ENCODE assay signal across 20 mouse cellular contexts in genomic region chr19:46871096-46871495, GRCm38 (mm10).
DNase-seq lines count a peak whose midpoint lies in the region.
"Had no signal": no experiment of that assay in that cellular context is flagged by ENCODE, and none has a peak within 500 bp of the region (broad histone marks: within the 10 kb centered on the region; RNA-seq: fewer than 3 reads in every experiment).

No protein-coding gene starts in this region.

- intact Hi-C loops in left cerebral cortex, postnatal 14 days (cut with DNase I), result no loop called here

- peak; percentile 68 for DNase-seq in adrenal gland, adult 2 months
- no peak for DNase-seq in adrenal gland, adult 18-20 months (ENCODE audit: low spot score in 2 of 2)
- peak; percentile 35 to 59 for DNase-seq in left cerebral cortex, postnatal 14 days (ENCODE audit: low spot score in 2 of 2)
- no peak for DNase-seq in left cerebral cortex, adult 11 months (ENCODE audit: low spot score)
- peak; percentile 59 to 60 for DNase-seq in adrenal gland, postnatal 36 days
- DNase-seq in telencephalon, adult 2 months (ENCODE audit: low read depth, low spot score), result peak; percentile 31
- DNase-seq in heart, adult 11 months, result no peak
- no peak for DNase-seq in natural killer cell, adult 2 months (ENCODE audit: low spot score in 2 of 2)
- DNase-seq: cerebellum, adult 9-10 months; forebrain, postnatal 0 days; gastrocnemius, postnatal 36 days; heart, postnatal 36 days; kidney, adult 9 months; kidney, postnatal 14 days; layer of hippocampus, postnatal 36 days; left cerebral cortex, postnatal 4 days; lung, adult 18-20 months; lung, postnatal 10 days; right cerebral cortex, postnatal 25 days; spleen, adult 18-20 months had no signal

Comparison
In these comparisons a context has a peak if more than half of its experiments do, and no peak if none do; other contexts are left out.
1. DNase-seq: peak in adrenal gland, adult 2 months (single experiment), left cerebral cortex, postnatal 14 days (2 of 2), adrenal gland, postnatal 36 days (2 of 2) and telencephalon, adult 2 months (single experiment); none in adrenal gland, adult 18-20 months (0 of 2), left cerebral cortex, adult 11 months (single experiment), heart, adult 11 months (single experiment) and natural killer cell, adult 2 months (0 of 2).